In genomic region chr4:102775596-102776270, GRCm38 (mm10) we compare ENCODE assay signal across 14 mouse cellular contexts.
"Had no signal": no experiment of that assay in that cellular context is flagged by ENCODE, and none has a peak within 500 bp of the region (broad histone marks: within the 10 kb centered on the region; RNA-seq: fewer than 3 reads in every experiment).

No protein-coding gene starts in this region.

- H3K4me1 ChIP-seq: liver, embryonic 12.5 days had no signal

- H3K4me3 ChIP-seq: liver, embryonic 12.5 days; midbrain, embryonic 10.5 days; myocyte; neural tube, embryonic 15.5 days had no signal

- H3K27me3 ChIP-seq: liver, embryonic 12.5 days; neural tube, embryonic 15.5 days had no signal

- H3K36me3 ChIP-seq: liver, embryonic 12.5 days; midbrain, embryonic 10.5 days; neural tube, embryonic 15.5 days had no signal

- H3K27ac ChIP-seq: liver, embryonic 12.5 days; midbrain, embryonic 10.5 days; neural tube, embryonic 15.5 days had no signal

- H3K9ac ChIP-seq: liver, embryonic 12.5 days; lung, embryonic 14.5 days; neural tube, embryonic 15.5 days had no signal

- DNase-seq: kidney, postnatal 10 days; layer of hippocampus, adult 9-11 months; lung, embryonic 14.5 days; lung, postnatal 10 days; lung, postnatal 4 days; midbrain, embryonic 14.5 days; right cerebral cortex, adult 18-20 months; right cerebral cortex, postnatal 25 days; thymus, postnatal 4 days had no signal

- H3K9me3 ChIP-seq: liver, embryonic 12.5 days; midbrain, embryonic 10.5 days; neural tube, embryonic 15.5 days had no signal

- H3K4me2 ChIP-seq: liver, embryonic 12.5 days; lung, embryonic 14.5 days; neural tube, embryonic 15.5 days had no signal

- ATAC-seq: intestine, postnatal 0 days; liver, embryonic 12.5 days had no signal
